Mouse (Mus musculus) heart, embryonic 15.5 days (tissue): ENCODE measurements around the gene Yars2. TPM values are rescaled to one million over a fixed set of nuclear protein-coding genes. Genes with fewer than 3 reads are reported as not detected.

Source experiments
- ATAC-seq: fragments of 200-750 bp; cut with Nextera tagmentation; replicated peaks from 2 replicates; pipeline ENCODE4 v1.8.0; 2017; ENCODE audit warnings: low read depth, moderate TSS enrichment; ENCODE audit not compliant: insufficient number of reproducible peaks, insufficient read depth, low FRiP score
- H3K27ac ChIP-seq: fragments of 300-500 bp; sonication (generic); 2 replicates; pipeline ENCODE4 v1.5.1; 2015; ENCODE audit warnings: mild to moderate bottlenecking, inconsistent platforms
- H3K27me3 ChIP-seq: fragments of 300-500 bp; sonication (generic); 2 replicates; pipeline ENCODE4 v1.6.1; 2015; ENCODE audit warnings: inconsistent platforms
- H3K36me3 ChIP-seq: fragments of 300-500 bp; sonication (generic); 2 replicates; pipeline ENCODE4 v1.6.1; 2015; ENCODE audit warnings: mild to moderate bottlenecking, inconsistent platforms
- H3K4me1 ChIP-seq: fragments of 300-500 bp; sonication (generic); replicated peaks from 2 replicates; pipeline ENCODE4 v1.6.1; 2015; ENCODE audit warnings: inconsistent platforms
- H3K4me2 ChIP-seq: fragments of 300-500 bp; sonication (generic); 2 replicates; pipeline ENCODE4 v1.6.1; 2015; ENCODE audit warnings: inconsistent platforms, mild to moderate bottlenecking, moderate library complexity
- H3K4me3 ChIP-seq: fragments of 300-500 bp; sonication (generic); 2 replicates; pipeline ENCODE4 v1.5.1; 2015; ENCODE audit warnings: mild to moderate bottlenecking, inconsistent platforms
- H3K9ac ChIP-seq: fragments of 300-500 bp; sonication (generic); 2 replicates; pipeline ENCODE4 v1.6.1; 2015; ENCODE audit warnings: mild to moderate bottlenecking, inconsistent platforms
- H3K9me3 ChIP-seq: fragments of 300-500 bp; sonication (generic); replicated peaks from 2 replicates; pipeline ENCODE4 v1.6.1; 2016; ENCODE audit warnings: inconsistent platforms
- WGBS: fragments of 180-500 bp; shearing (Covaris S2); methylation state at CpG from one replicate; pipeline ENCODE4 v1.1.7; 2015; ENCODE audit warnings: mixed read lengths; 5-methylcytosine and 5-hydroxymethylcytosine counted together
- polyA plus RNA-seq: library from polyadenylated mRNA; unstranded; fragments of >200 nt; fragmentation: Nextera tagmentation; extraction: Ambion mirVana; gene quantifications from 2 replicates; pipeline ENCODE4 v1.2.1, GENCODE M21; 2015

Gene Yars2
- polyA plus RNA-seq = 38.4 and 41.1 TPM in 2 replicates

GRCm38 (mm10) chr16:16302369-16303137 lies at the start of gene Yars2:
Yars2 (plus strand) TSS chr16:16302965.
- Histone ChIP-seq H3K27me3 (no peaks in the 10 kb centered on the region), H3K36me3 (peaks cover 15% of the 10 kb centered on the region), H3K9ac (peak within 1 kb of the TSS; percentile 91), H3K4me1 (peaks cover 17% of the 10 kb centered on the region), H3K9me3 (no peaks in the 10 kb centered on the region), H3K4me3 (peak within 1 kb of the TSS; percentile 98), H3K4me2 (peak within 1 kb of the TSS; percentile 92), H3K27ac (peak within 1 kb of the TSS; percentile 96)
- ATAC-seq = peak; percentile 99
- under 1% methylated on average over 50 of the region's 50 CpGs for WGBS

GRCm38 (mm10) chr16:16253326-16254074 lies 49.3 kb upstream of the Yars2 start:
- whole genome bisulfite sequencing = 25% methylated on average over 4 of the region's 4 CpGs
- H3K9me3 ChIP-seq = no peaks in the 10 kb centered on the region
- ATAC-seq = peak; percentile 85
- H3K4me2 ChIP-seq = no peak overlapping the region
- peaks cover 4% of the 10 kb centered on the region; the same call in 1 of the 2 replicates for H3K36me3 ChIP-seq
- H3K4me1 ChIP-seq = peaks cover 30% of the 10 kb centered on the region
- no peak overlapping the region for H3K4me3 ChIP-seq
- peak overlapping the region; percentile 85 for H3K27ac ChIP-seq
- no peak overlapping the region for H3K9ac ChIP-seq
- no peaks in the 10 kb centered on the region for H3K27me3 ChIP-seq

GRCm38 (mm10) chr16:16255217-16255616 lies 47.5 kb upstream of the Yars2 start:
- Histone ChIP-seq H3K27ac (peak overlapping the region; percentile 85), H3K36me3 (peaks cover 8% of the 10 kb centered on the region; the same call in 1 of the 2 replicates), H3K4me1 (peaks cover 34% of the 10 kb centered on the region), H3K9ac (no peak overlapping the region), H3K4me2 (no peak overlapping the region), H3K27me3 (no peaks in the 10 kb centered on the region), H3K9me3 (no peaks in the 10 kb centered on the region), H3K4me3 (no peak overlapping the region)
- 56% methylated on average over 1 of the region's 1 CpGs for WGBS
- ATAC-seq = no peak

GRCm38 (mm10) chr16:16255874-16256273 lies 46.9 kb upstream of the Yars2 start:
- H3K36me3 ChIP-seq = peaks cover 15% of the 10 kb centered on the region; the same call in 1 of the 2 replicates
- peak overlapping the region; percentile 85 for H3K27ac ChIP-seq
- H3K9me3 ChIP-seq = no peaks in the 10 kb centered on the region
- H3K4me3 ChIP-seq = no peak overlapping the region
- WGBS = 34% methylated on average over 7 of the region's 7 CpGs
- no peak for ATAC-seq
- no peak overlapping the region for H3K4me2 ChIP-seq
- H3K9ac ChIP-seq = no peak overlapping the region
- peaks cover 34% of the 10 kb centered on the region for H3K4me1 ChIP-seq
- H3K27me3 ChIP-seq = no peaks in the 10 kb centered on the region

GRCm38 (mm10) chr16:16256672-16257071 lies 46.1 kb upstream of the Yars2 start:
- H3K4me2 ChIP-seq = 0 out of 2 replicates have a peak overlapping the region, but pooled peaks have one; percentile 19
- no peaks in the 10 kb centered on the region for H3K27me3 ChIP-seq
- no peaks in the 10 kb centered on the region for H3K9me3 ChIP-seq
- WGBS = 26% methylated on average over 1 of the region's 1 CpGs
- H3K36me3 ChIP-seq = peaks cover 16% of the 10 kb centered on the region; the same call in 1 of the 2 replicates
- H3K4me3 ChIP-seq = no peak overlapping the region
- no peak overlapping the region for H3K9ac ChIP-seq
- H3K27ac ChIP-seq = peak overlapping the region; percentile 86
- peaks cover 37% of the 10 kb centered on the region for H3K4me1 ChIP-seq
- peak; percentile 91 for ATAC-seq

- 87% methylated on average over 5 of the region's 5 CpGs for WGBS
- Histone ChIP-seq H3K4me2 (no peak overlapping the region), H3K9me3 (no peaks in the 10 kb centered on the region), H3K4me1 (peaks cover 25% of the 10 kb centered on the region), H3K4me3 (no peak overlapping the region), H3K27ac (no peak overlapping the region), H3K27me3 (no peaks in the 10 kb centered on the region), H3K9ac (no peak overlapping the region), H3K36me3 (peaks cover 32% of the 10 kb centered on the region)
- no peak for ATAC-seq
Measured at GRCm38 (mm10) chr16:16260882-16261281, 41.9 kb upstream of the Yars2 start.

- no peak overlapping the region for H3K9ac ChIP-seq
- peaks cover 32% of the 10 kb centered on the region for H3K36me3 ChIP-seq
- H3K27me3 ChIP-seq = no peaks in the 10 kb centered on the region
- no peaks in the 10 kb centered on the region for H3K9me3 ChIP-seq
- ATAC-seq = no peak
- peaks cover 21% of the 10 kb centered on the region for H3K4me1 ChIP-seq
- 85% methylated on average over 6 of the region's 6 CpGs for WGBS
- no peak overlapping the region for H3K4me3 ChIP-seq
- 0 out of 2 replicates have a peak overlapping the region, but pooled peaks have one; percentile 1 for H3K27ac ChIP-seq
- no peak overlapping the region for H3K4me2 ChIP-seq
Measured at GRCm38 (mm10) chr16:16261481-16261880, 41.3 kb upstream of the Yars2 start.

GRCm38 (mm10) chr16:16262436-16262835 lies 40.3 kb upstream of the Yars2 start:
- no peaks in the 10 kb centered on the region for H3K9me3 ChIP-seq
- 63% methylated on average over 3 of the region's 3 CpGs for WGBS
- H3K9ac ChIP-seq = no peak overlapping the region
- ATAC-seq = no peak
- peaks cover 37% of the 10 kb centered on the region for H3K36me3 ChIP-seq
- H3K4me2 ChIP-seq = no peak overlapping the region
- no peak overlapping the region for H3K4me3 ChIP-seq
- H3K27me3 ChIP-seq = no peaks in the 10 kb centered on the region
- H3K4me1 ChIP-seq = peaks cover 17% of the 10 kb centered on the region
- H3K27ac ChIP-seq = no peak overlapping the region; the same call in 1 of the 2 replicates

- Histone ChIP-seq H3K4me1 (no peaks in the 10 kb centered on the region), H3K27me3 (no peaks in the 10 kb centered on the region), H3K4me2 (no peak overlapping the region), H3K36me3 (peaks cover 49% of the 10 kb centered on the region), H3K9me3 (no peaks in the 10 kb centered on the region), H3K4me3 (no peak overlapping the region), H3K27ac (no peak overlapping the region), H3K9ac (no peak overlapping the region)
- 67% methylated on average over 3 of the region's 3 CpGs for WGBS
- no peak for ATAC-seq
Measured at GRCm38 (mm10) chr16:16272978-16273377, 29.8 kb upstream of the Yars2 start.

GRCm38 (mm10) chr16:16273752-16274151 lies 29.0 kb upstream of the Yars2 start:
- no peak overlapping the region for H3K27ac ChIP-seq
- H3K4me2 ChIP-seq = no peak overlapping the region
- no peaks in the 10 kb centered on the region for H3K27me3 ChIP-seq
- H3K9ac ChIP-seq = no peak overlapping the region
- peaks cover 49% of the 10 kb centered on the region for H3K36me3 ChIP-seq
- ATAC-seq = no peak
- no peak overlapping the region for H3K4me3 ChIP-seq
- no peaks in the 10 kb centered on the region for H3K9me3 ChIP-seq
- WGBS = 86% methylated on average over 6 of the region's 6 CpGs
- peaks cover 5% of the 10 kb centered on the region; the same call in 1 of the 2 replicates for H3K4me1 ChIP-seq

- Histone ChIP-seq H3K4me1 (peaks cover 17% of the 10 kb centered on the region), H3K9ac (peak overlapping the region; percentile 91), H3K9me3 (no peaks in the 10 kb centered on the region), H3K27ac (peak overlapping the region; percentile 96), H3K36me3 (peaks cover 22% of the 10 kb centered on the region), H3K4me2 (peak overlapping the region; percentile 92), H3K4me3 (peak overlapping the region; percentile 98), H3K27me3 (no peaks in the 10 kb centered on the region)
- under 1% methylated on average over 61 of the region's 61 CpGs for WGBS
- ATAC-seq = peak; percentile 54
Measured at GRCm38 (mm10) chr16:16303138-16303827, 518 bp downstream of the Yars2 start.
